Mouse (Mus musculus) layer of hippocampus, adult 11-12 months (tissue): Measurements from ENCODE around the gene Atxn7l3.
A peak's percentile ranks its signal among the peaks of the same experiment; 100 is the strongest.
"Not testable (repeated sequence)": the region's sequence is repeated elsewhere in the genome, so short reads cannot be mapped to it uniquely, and the experiment has no call there.

Experiments used
- DNase-seq: peaks from one replicate; pipeline ENCODE4 v3.0.0; 2022; ENCODE audit warnings: low spot score

Gene Atxn7l3

GRCm38 (mm10) chr11:102294887-102295597 lies 1.4 kb downstream of the Atxn7l3 start:
- peak; percentile 32 for DNase-seq

GRCm38 (mm10) chr11:102294416-102294815 lies 2.0 kb downstream of the Atxn7l3 start:
- no peak for DNase-seq

- DNase-seq, result no peak
Measured at GRCm38 (mm10) chr11:102293971-102294370, 2.5 kb downstream of the Atxn7l3 start.

- no peak for DNase-seq
Measured at GRCm38 (mm10) chr11:102291051-102291535, 5.3 kb downstream of the Atxn7l3 start.

- DNase-seq, result no peak
Measured at GRCm38 (mm10) chr11:102290141-102290540, 6.3 kb downstream of the Atxn7l3 start.

- no peak for DNase-seq
Measured at GRCm38 (mm10) chr11:102289511-102290100, 6.8 kb downstream of the Atxn7l3 start.

GRCm38 (mm10) chr11:102288913-102289312 lies 7.5 kb downstream of the Atxn7l3 start:
- DNase-seq, result no peak

GRCm38 (mm10) chr11:102288027-102288804 lies 8.2 kb downstream of the Atxn7l3 start:
- DNase-seq, result no peak

- no peak for DNase-seq
Measured at GRCm38 (mm10) chr11:102287485-102287884, 8.9 kb downstream of the Atxn7l3 start.

GRCm38 (mm10) chr11:102285095-102285834 lies 11.2 kb downstream of the Atxn7l3 start:
- no peak for DNase-seq

- DNase-seq, result peak; percentile 98
Measured at GRCm38 (mm10) chr11:102284501-102285094, 11.8 kb downstream of the Atxn7l3 start, which contains the start of gene Tmub2. TSS of gene Tmub2 (plus strand) at chr11:102284931.

- DNase-seq, result no peak
Measured at GRCm38 (mm10) chr11:102283922-102284321, 12.5 kb downstream of the Atxn7l3 start.

- DNase-seq, result not testable (repeated sequence)
Measured at GRCm38 (mm10) chr11:102280267-102280666, 16.2 kb downstream of the Atxn7l3 start.

GRCm38 (mm10) chr11:102279595-102279994 lies 16.8 kb downstream of the Atxn7l3 start:
- DNase-seq, result no peak

- no peak for DNase-seq
Measured at GRCm38 (mm10) chr11:102277754-102278153, 18.7 kb downstream of the Atxn7l3 start.

GRCm38 (mm10) chr11:102276411-102276915 lies 20.0 kb downstream of the Atxn7l3 start:
- no peak for DNase-seq

- no peak for DNase-seq
Measured at GRCm38 (mm10) chr11:102268520-102269244, 27.7 kb downstream of the Atxn7l3 start, which contains the start of gene Asb16. TSS of gene Asb16 (plus strand) at chr11:102268743.

- DNase-seq, result peak; percentile 79
Measured at GRCm38 (mm10) chr11:102267480-102267879, 29.0 kb downstream of the Atxn7l3 start.

- no peak for DNase-seq
Measured at GRCm38 (mm10) chr11:102266631-102267355, 29.6 kb downstream of the Atxn7l3 start.

- no peak for DNase-seq
Measured at GRCm38 (mm10) chr11:102265816-102266215, 30.6 kb downstream of the Atxn7l3 start.
